Mouse (Mus musculus) left cerebral cortex, postnatal 4 days (tissue): Measurements from ENCODE around the gene Acyp2. TPM values are rescaled to one million over a fixed set of nuclear protein-coding genes. Genes with fewer than 3 reads are reported as not detected.

Source experiments
- total RNA-seq, 2 experiments: library from RNA; stranded (reverse); gene quantifications; 2 replicates each; pipeline ENCODE4 v1.2.3; 2021

The Acyp2 gene
- total RNA-seq, 2 experiments from 2014 or later: 8.6 to 11.1 TPM

Other genes with a start within 250 kb of the Acyp2 start
- gene 4930505A04Rik, start 177.8 kb downstream of the Acyp2 start, total RNA-seq: under 1 TPM; 0.40 to 0.44 TPM
- 10 to 100 TPM; 57.2 to 72.7 TPM for gene Psme4, start 122.1 kb upstream of the Acyp2 start, total RNA-seq
- 1 to 10 TPM; 6.9 to 8.3 TPM for gene Gpr75, start 235.8 kb upstream of the Acyp2 start, total RNA-seq
- gene Asb3, start 235.8 kb upstream of the Acyp2 start, total RNA-seq: 10 to 100 TPM; 19.2 to 20.3 TPM